Mouse (Mus musculus): ENCODE measurements around the gene Sncb.

DNA sequence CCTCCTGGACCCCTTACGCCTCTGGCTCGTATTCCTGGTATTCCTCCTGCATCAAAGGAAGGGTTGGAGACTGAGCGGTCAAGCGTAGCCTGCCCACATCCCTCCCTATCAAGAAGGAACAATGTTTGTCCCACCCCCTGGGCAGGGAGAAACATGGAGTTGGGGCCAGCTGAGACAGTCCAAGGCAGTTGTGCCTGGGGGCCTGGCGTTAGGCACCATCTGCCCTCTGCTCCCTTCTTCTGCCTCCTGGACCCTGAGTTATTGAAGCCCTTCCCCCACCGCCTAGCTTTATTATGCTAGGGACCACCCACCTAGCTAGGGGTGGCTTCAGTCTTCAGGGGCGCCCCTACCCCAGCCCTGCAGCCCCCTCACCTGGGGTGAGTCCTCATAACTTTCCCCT lies 6.9 kb downstream of the Sncb start:
- TF ChIP-seq POLR2A (IDR thresholded peaks at IDR 0.05; ENCODE audit: control insufficient read depth in 1 of 2, insufficient read depth in 1 of 2, low read depth in 1 of 2, low read length in 2 of 2, poor library complexity in 1 of 2) (no peak), EP300 (IDR thresholded peaks at IDR 0.05; ENCODE audit: low read depth in 1 of 2, low read length in 2 of 2) (no peak), GABPA (IDR thresholded peaks at IDR 0.05; ENCODE audit: low read depth, low read length) (no peak), SMC3 (IDR thresholded peaks at IDR 0.05; ENCODE audit: low read depth, low read length) (no peak), TAL1 (IDR thresholded peaks at IDR 0.05; ENCODE audit: low read length) (no peak), CTCF (IDR thresholded peaks at IDR 0.05 in 2 of 3, conservative IDR thresholded peaks at IDR 0.05 in 1 of 3; ENCODE audit: control insufficient read depth in 1 of 3, insufficient read depth in 1 of 3, low read depth in 2 of 3, low read length in 3 of 3, poor library complexity in 1 of 3, severe bottlenecking in 1 of 3) (no peak), ZC3H11A (IDR thresholded peaks at IDR 0.05; ENCODE audit: low read depth, low read length) (no peak), ELF1 (IDR thresholded peaks at IDR 0.05; ENCODE audit: low read depth, low read length) (no peak)
